Mouse (Mus musculus) spleen, adult 2 months (tissue): ENCODE measurements around the gene Ptpn13.

Experiments used
- CTCF ChIP-seq: fragments of 200-500 bp; IDR thresholded peaks from 2 replicates; pipeline ENCODE4 v1.5.1; 2011; ENCODE audit warnings: mild to moderate bottlenecking, inconsistent platforms; ENCODE audit not compliant: insufficient read depth, insufficient read length, insufficient replicate concordance; ENCODE audit errors: extremely low read depth
- POLR2A ChIP-seq: fragments of 200-500 bp; IDR thresholded peaks from 2 replicates; pipeline ENCODE4 v1.6.1; 2011; ENCODE audit warnings: low read depth, low read length, inconsistent platforms

DNA sequence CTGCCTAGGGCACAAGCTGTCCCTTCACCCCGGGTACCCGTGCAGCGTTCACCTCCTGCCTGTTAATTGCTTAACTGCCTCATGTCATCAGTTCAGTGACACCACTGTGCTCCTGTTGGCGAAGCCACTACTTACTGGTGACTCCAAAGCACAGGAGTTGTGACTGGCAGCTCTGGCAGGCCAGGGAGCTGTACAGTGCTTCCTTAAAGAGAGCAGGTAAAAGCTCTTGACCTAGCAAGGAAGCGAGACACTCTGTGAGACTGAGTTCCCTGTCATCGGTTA is 102.4 kb downstream of the Ptpn13 start:
- TF ChIP-seq CTCF (no peak), POLR2A (no peak)
